Mouse (Mus musculus) splenic B cell, adult 2 months (primary cell): ENCODE data around the gene Whrn.

ENCODE experiments used
- DNase-seq: peaks from one replicate; pipeline ENCODE4 v3.0.0-alpha.2; 2011; ENCODE audit warnings: low read depth, low spot score
- H3K27me3 ChIP-seq: 2 replicates; pipeline ENCODE4 v1.6.1; 2012; ENCODE audit warnings: mild to moderate bottlenecking, low read length, moderate library complexity, mixed read lengths; ENCODE audit not compliant: control insufficient read depth, poor library complexity, insufficient read depth, severe bottlenecking
- H3K36me3 ChIP-seq: 2 replicates; pipeline ENCODE4 v1.6.1; 2012; ENCODE audit warnings: mild to moderate bottlenecking, low read length, moderate library complexity, mixed read lengths; ENCODE audit not compliant: control insufficient read depth, poor library complexity, insufficient read depth, severe bottlenecking

Whrn gene

DNA sequence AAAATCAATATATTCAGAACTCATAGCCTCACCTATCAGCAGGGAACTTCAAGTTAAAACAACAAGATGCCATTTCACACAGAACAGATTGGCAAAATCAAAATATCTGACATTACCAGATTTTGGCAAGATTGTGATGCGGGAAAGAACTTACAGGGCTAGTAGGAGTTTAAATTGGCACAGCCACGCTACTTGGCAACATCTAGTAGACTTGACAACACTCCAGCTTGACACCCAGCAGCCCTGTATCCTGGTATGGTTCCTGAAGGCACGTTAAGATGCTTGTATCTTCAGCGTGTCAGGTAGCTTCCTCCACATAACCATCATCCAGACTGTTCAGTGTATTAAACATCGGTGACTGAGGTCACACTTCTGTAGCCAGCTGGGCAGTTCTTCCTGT is 11.7 kb upstream of the Whrn start:
- no peaks in the 10 kb centered on the region for H3K27me3 ChIP-seq
- H3K36me3 ChIP-seq, result no peaks in the 10 kb centered on the region
- DNase-seq, result no peak

DNA sequence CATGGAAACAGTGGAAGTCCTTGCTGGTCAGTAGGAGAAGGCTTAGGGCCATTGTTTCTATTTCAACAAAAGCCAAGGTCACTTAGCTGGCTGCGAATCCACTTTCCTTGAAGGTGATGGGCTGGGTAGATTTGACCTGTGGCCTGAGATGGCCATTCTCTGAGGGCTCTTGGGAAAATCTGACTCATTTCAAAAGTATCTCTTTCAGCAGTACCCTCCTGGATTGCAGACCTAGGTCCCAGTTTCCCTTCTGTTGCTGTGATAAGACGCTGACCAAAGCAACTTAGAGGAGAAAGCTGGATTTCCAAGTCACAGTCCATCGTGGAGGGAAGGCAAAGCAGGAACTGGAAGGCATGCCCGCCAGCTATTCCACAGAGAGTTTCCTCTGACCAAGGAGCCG is 8.2 kb upstream of the Whrn start:
- DNase-seq, result no peak
- Histone ChIP-seq H3K27me3 (peaks cover 3% of the 10 kb centered on the region), H3K36me3 (no peaks in the 10 kb centered on the region)

DNA sequence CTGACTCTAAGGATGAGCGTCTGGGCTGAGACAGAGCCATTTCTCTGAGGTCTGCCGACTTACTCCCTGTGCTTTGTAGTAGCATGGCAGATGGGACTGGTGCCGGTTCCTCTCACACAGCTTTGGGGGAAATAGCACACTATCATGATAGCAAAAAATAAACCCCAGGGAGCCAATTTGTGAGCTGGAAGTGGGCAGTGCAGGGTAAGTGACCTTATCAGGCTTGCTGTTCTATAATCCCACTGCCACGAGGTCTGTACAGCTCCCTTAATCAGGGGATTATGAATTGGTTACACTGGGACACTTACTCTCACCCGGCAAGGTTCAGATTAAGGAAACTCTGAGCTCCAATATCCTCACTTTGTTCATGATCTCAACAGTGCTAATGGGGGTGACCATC is 5.3 kb upstream of the Whrn start:
- DNase-seq, result no peak
- H3K36me3 ChIP-seq, result no peaks in the 10 kb centered on the region
- H3K27me3 ChIP-seq, result peaks cover 3% of the 10 kb centered on the region

DNA sequence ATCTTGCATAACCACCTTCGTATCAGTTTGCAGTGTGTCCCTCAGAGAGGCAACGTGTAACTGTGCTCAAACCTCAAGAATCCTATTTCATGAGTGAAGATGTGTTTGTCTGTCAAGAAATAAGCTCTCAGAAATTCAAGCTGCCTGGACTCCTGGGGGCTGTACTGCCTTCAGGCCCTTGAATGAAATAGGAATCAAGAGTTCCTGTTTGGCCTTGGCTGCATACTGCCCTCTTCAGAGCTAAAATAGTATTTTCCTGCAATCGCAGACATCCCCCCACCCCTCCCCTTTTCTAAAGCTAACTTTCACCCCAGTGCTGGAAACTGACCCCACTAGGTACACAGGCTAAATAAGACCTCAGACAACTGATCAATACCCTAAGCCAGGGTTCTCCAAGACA is 2.6 kb upstream of the Whrn start:
- Histone ChIP-seq H3K36me3 (no peaks in the 10 kb centered on the region), H3K27me3 (peaks cover 3% of the 10 kb centered on the region)
- peak; percentile 57 for DNase-seq

DNA sequence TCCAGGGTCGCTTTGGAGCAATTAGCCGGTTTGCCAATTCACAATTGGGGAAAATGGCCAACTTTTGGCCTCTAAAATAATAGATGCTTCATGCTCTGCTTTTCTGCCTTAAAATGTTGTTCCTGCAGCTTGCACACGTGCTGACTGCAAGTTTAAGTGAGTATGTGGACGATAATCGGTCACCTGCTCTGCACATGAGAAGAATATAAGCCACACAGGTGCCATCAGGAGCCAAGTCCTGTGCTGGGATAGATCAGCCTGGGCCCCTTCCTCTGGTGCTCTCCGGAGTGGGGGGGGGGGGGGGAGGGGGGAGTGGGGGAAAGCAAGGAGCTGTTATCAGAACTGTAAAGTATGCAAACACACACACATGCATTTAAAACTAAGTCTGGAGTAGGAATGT is 521 bp upstream of the Whrn start:
- no peak for DNase-seq
- Histone ChIP-seq H3K36me3 (no peaks in the 10 kb centered on the region), H3K27me3 (peaks cover 3% of the 10 kb centered on the region)

DNA sequence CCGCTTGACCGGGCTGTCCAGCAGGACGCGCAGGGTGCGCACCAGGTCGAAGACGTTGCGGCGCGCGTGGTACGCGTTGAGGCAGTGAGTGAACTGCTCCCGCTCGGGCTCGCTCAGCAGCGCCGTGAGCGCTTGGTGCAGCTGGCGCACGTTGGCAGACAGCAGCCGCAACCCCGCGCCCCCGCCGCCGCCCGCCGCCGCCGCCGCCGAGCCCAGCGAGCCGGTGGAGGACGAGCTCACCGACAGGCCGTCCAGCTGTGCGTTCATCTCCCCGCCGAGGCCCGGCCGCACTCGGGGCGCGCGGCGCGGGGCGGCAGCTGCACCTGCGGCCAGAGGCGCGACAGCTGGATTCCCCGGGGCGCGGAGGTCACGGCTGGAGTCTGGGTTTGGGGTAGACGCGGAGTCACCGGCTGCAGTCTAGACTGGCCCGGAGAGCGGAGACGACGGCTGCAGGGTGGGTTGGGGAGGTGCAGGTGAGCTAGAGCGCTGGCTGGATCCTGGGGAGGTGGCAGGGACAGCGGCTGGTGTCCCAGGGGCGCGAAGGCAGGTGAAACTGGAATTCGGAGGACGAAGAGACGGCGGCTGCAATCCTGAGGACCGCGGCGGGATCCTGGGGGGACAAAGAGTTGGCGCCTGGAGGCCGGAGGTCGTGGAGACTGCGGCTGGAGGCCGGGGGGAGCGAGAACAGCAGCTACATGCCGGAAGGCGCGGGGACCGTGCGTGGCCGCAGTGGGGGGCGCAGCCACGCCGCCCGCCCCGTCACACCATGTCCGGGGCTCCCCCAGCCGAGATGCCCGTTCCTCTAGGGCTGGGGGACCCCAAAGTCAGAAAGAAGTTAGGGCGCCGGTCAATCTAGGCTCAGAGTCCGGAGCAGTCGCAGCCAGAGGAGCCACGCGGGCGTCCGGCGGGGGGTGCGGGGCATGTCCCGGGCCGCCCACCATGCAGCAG is 550 bp downstream of the Whrn start:
- Histone ChIP-seq H3K27me3 (peaks cover under 1% of the 10 kb centered on the region), H3K36me3 (no peaks in the 10 kb centered on the region)
- DNase-seq, result peak; percentile 43

DNA sequence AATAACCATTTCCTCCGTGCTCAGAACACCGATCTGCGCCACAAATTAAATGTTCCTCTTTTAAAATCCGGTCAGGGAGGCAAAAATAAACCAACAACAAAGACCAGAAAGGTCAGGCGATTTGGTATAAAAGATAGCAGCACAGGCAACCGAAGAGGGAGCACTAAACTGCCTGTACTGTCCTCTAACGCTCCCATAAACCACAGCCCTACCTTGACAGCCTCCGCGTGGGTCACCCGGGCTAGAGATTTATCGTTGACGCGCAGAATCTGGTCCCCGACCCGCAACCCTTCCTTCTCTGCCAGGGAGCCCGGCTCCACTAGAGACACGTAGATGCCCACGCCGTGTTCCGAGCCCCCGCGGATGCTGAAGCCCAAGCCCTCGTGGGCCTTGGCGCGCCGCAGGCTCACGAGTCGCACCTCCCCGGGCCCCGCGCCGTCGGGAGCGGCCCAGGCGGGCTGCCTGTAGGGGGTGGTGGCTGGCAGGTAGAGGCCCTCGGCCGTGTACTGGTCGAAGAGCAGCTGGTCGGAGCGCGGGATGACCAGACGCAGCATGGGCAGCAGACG is 1.3 kb downstream of the Whrn start:
- Histone ChIP-seq H3K36me3 (no peaks in the 10 kb centered on the region), H3K27me3 (no peaks in the 10 kb centered on the region)
- peak; percentile 58 for DNase-seq

DNA sequence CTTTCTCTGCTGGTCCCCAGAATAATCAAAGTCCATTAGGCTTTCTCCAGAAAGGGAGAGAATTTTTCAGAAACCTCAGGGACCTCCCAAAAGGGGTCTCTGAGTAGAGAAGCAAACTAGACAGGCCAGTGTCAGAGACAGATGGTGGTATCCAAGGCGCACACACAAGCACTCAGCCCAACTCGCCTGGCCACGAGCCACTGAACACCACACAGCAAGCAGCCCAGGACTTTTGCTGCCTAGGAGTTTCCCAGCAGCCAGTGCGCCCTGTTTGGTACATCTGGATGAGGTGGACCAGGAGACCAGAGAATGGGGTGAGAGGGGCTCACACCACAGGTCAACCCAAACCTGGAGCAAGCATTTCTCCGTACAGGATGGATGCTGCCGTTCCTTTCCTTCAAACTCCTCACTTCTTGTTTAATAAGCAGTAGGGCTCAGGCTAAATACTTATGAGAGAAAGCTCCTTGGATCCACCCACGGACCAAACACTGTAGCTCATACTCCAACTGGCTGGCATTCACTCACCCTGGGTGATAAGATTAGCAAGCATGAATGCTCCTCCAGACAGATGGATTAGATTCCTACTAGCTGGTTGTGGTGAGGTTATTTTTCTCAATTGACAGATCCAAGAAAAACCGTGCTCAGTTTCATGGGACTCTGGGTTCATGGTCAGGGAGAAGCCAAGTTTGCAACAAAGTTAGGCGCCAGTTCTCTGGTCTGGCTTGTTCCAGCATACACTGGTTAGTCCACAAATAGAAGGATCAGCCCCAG is 2.3 kb downstream of the Whrn start:
- H3K36me3 ChIP-seq, result no peaks in the 10 kb centered on the region
- no peak for DNase-seq
- no peaks in the 10 kb centered on the region for H3K27me3 ChIP-seq

DNA sequence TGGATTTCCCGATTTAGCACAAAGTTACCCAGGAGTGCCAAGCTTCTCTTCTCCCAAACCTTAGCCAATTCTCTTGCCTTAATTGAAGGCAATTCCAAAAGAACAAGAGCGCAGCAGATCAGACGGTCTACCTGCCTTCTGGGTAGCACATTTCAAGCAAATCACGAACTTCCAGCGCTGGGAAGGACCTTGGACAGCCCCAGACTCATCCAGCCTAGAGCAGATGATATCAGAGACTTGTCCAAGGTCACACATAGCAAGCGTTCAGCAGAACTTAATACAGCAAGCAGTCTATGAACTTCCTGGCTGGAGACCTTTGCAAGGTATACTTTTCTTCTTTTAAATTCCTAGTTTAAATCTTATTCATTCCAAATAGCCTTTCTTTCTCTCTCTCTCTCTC is 4.3 kb downstream of the Whrn start:
- H3K27me3 ChIP-seq, result no peaks in the 10 kb centered on the region
- no peak for DNase-seq

DNA sequence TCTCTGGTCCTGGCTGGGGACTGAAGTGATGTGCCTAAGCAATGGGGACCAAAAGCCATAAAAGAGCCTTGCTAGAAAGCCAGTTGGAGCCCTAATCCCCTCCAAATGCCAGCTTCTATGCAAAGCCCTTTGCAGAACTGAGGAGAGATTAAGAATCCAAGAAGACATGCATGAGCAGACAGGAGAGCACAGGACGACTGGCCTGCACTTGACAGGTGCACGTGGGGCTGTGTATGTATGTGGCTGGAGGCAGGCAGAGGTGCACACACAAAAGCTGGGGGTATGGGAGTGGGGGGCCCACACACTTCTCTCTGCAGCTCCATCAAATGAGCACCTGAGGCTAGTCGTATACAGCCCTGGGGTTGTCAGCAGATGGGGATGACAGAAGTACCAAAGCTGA is 5.6 kb downstream of the Whrn start:
- no peak for DNase-seq
- H3K27me3 ChIP-seq, result no peaks in the 10 kb centered on the region

More for the DNA sequence above, 4.3 kb downstream of the Whrn start:
- H3K36me3 ChIP-seq, result no peaks in the 10 kb centered on the region

DNA sequence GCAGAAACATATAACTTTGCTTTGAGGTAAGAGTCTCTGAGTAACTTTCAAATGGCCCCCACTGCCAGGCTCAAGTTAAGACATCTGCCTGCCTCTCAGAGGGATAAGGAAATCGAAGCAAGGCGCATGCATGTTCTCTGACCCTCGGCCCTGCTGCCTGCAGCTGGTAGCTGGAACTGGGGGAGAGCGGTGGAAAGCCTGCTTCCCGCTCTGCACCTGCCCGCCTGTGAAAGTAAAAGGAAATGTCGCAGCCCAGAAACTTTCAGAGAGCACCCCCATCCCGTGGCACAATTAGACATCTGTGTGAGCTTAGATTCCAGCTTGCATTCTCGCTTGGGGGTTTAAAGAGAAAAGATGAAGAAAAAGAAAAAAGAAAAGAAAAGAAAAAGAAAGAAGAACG is 6.1 kb downstream of the Whrn start:
- H3K36me3 ChIP-seq, result no peaks in the 10 kb centered on the region
- DNase-seq, result no peak
- H3K27me3 ChIP-seq, result no peaks in the 10 kb centered on the region

More for the DNA sequence above, 5.6 kb downstream of the Whrn start:
- H3K36me3 ChIP-seq, result no peaks in the 10 kb centered on the region

DNA sequence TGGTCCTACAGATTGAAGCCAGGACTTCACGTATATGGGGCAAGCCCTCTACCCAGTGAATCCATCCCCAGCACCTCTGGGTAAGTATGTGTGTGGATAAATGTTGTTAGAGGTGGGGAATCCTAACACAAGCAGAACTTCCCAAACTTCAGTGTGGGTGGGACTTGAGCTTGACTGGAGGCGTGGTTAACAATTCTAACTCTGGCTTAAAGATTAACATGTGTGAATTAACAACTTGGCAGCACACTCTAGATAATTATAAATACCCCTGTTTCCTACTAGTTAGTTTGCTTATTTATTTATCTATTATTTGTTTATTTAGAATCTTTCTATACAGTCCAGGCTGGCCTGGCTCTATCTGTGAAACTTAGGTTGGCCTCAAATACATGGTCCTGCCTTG is 7.9 kb downstream of the Whrn start:
- H3K27me3 ChIP-seq, result no peaks in the 10 kb centered on the region
- H3K36me3 ChIP-seq, result no peaks in the 10 kb centered on the region
- DNase-seq, result no peak

DNA sequence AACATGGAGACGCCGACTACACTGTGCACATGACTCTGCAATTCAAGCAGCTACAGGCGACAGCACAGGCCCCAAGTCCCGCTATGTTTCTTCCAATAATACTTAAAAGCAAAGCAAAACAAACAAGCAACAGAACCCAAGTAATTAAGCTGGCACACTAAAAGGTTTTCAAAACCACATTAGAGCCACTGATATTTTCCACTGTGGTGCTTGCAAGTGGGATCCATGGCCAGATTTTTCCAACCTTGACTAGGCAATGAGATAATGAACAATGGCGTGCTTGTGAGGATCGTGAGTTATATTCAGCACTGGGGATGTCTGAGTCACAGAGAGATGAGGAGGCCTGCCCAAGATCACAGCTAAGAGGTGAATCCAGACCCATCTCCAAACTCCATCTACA is 8.5 kb downstream of the Whrn start:
- Histone ChIP-seq H3K36me3 (no peaks in the 10 kb centered on the region), H3K27me3 (no peaks in the 10 kb centered on the region)
- no peak for DNase-seq

DNA sequence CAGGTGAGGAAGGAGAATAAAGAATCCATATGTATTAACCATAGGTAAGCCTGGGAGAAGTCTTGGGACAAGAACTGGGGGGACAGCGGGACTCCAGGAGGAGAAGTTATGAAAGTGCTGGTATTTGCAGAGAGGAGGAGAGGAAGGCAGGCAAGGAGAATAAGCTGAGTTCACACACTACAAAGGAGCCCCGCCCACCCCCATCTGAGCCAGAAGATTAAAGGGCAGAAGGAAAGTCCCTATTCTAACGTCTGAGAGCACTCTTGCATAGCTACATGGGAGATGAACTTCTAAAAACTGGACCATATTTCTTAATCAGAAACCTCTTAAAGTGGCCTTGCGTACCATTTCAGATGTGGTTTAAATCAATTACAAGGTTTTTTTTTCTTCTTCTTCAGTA is 9.3 kb downstream of the Whrn start:
- Histone ChIP-seq H3K36me3 (no peaks in the 10 kb centered on the region), H3K27me3 (no peaks in the 10 kb centered on the region)
- peak; percentile 57 for DNase-seq

DNA sequence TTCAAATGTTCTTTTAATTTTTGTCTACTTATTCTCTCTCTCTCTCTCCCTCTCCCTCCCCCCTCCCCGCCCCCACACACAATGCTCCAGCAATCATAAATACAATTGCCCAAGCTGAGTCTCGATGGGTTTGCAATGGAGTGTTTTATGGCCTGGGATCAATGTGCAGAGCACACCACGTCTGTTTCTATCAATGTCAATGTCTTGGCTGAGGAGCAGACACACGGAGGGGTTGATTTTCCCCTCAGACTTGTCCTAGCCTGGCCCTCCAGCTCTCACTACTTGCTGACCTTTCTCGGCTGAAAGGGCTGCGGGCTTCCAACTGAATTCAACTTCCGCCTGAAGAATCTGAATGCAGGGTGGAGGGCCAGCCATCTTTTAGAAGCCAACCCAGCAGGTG is 12.1 kb downstream of the Whrn start:
- Histone ChIP-seq H3K27me3 (no peaks in the 10 kb centered on the region), H3K36me3 (no peaks in the 10 kb centered on the region)

More for the DNA sequence above, 12.1 kb downstream of the Whrn start:
- DNase-seq, result no peak
